Mouse (Mus musculus) neural tube, embryonic 14.5 days (tissue): ENCODE measurements at regions not wholly inside any gene's neighbourhood (a gene's known extent, or its start where the extent isn't known, plus 50 kb on each side); places are given as distances from the start of the nearest gene placed in this dataset.

Experiments used
- ATAC-seq: fragments of 200-750 bp; cut with Nextera tagmentation; 2 replicates; pipeline ENCODE4 v1.8.0; 2017; ENCODE audit warnings: low read depth, mild to moderate bottlenecking, moderate TSS enrichment, moderate library complexity
- H3K27ac ChIP-seq: fragments of 300-500 bp; sonication (generic); 2 replicates; pipeline ENCODE4 v1.5.1; 2014; ENCODE audit warnings: low read depth, mild to moderate bottlenecking, control low read depth, low read length, moderate library complexity, mixed read lengths
- H3K27me3 ChIP-seq: fragments of 300-500 bp; sonication (generic); 2 replicates; pipeline ENCODE4 v1.6.1; 2014; ENCODE audit warnings: low read length; ENCODE audit not compliant: control insufficient read depth, insufficient read depth
- H3K36me3 ChIP-seq: fragments of 300-500 bp; sonication (generic); 2 replicates; pipeline ENCODE4 v1.6.1; 2014; ENCODE audit warnings: low read length, mixed read lengths; ENCODE audit not compliant: control insufficient read depth, insufficient read depth
- H3K4me1 ChIP-seq: fragments of 300-500 bp; sonication (generic); 2 replicates; pipeline ENCODE4 v1.6.1; 2014; ENCODE audit warnings: low read length; ENCODE audit not compliant: control insufficient read depth, insufficient read depth
- H3K4me2 ChIP-seq: fragments of 300-500 bp; sonication (generic); 2 replicates; pipeline ENCODE4 v1.6.1; 2014; ENCODE audit warnings: mild to moderate bottlenecking, low read depth, low read length, control low read depth
- H3K4me3 ChIP-seq: fragments of 300-500 bp; sonication (generic); 2 replicates; pipeline ENCODE4 v1.5.1; 2014; ENCODE audit warnings: low read depth, low read length, control low read depth, mixed read lengths
- H3K9ac ChIP-seq: fragments of 300-500 bp; sonication (generic); replicated peaks from 2 replicates; pipeline ENCODE4 v1.6.1; 2014; ENCODE audit warnings: low read depth, mild to moderate bottlenecking, control low read depth, low read length, mixed read lengths
- H3K9me3 ChIP-seq: fragments of 300-500 bp; sonication (generic); 2 replicates; pipeline ENCODE4 v1.6.1; 2016; ENCODE audit warnings: low read length; ENCODE audit not compliant: control insufficient read depth
- WGBS: fragments of 180-500 bp; shearing (Covaris S2); extraction: QIAGEN DNeasy Blood & Tissue Kit; methylation state at CpG from one replicate; pipeline ENCODE4 v1.1.7; 2014; 5-methylcytosine and 5-hydroxymethylcytosine counted together

- H3K27me3 ChIP-seq = no peaks in the 10 kb centered on the region
- H3K4me2 ChIP-seq = no peak overlapping the region
- no peaks in the 10 kb centered on the region for H3K9me3 ChIP-seq
- H3K27ac ChIP-seq = no peak overlapping the region
- no peaks in the 10 kb centered on the region for H3K4me1 ChIP-seq
- no peak overlapping the region for H3K4me3 ChIP-seq
- no peak overlapping the region for H3K9ac ChIP-seq
- ATAC-seq = no peak
- H3K36me3 ChIP-seq = no peaks in the 10 kb centered on the region
- WGBS = 95% methylated on average over 3 of the region's 3 CpGs
These were observed 52.4 kb upstream of the Mad2l1 start for GRCm38 (mm10) chr6:66482797-66483196.
